Mouse (Mus musculus) heart, embryonic 13.5 days (tissue): ENCODE data around the gene Alg9. TPM values are rescaled to one million over a fixed set of nuclear protein-coding genes. Genes with fewer than 3 reads are reported as not detected.

Source experiments
- ATAC-seq: fragments of 200-750 bp; cut with Nextera tagmentation; 2 replicates; pipeline ENCODE4 v1.8.0; 2017; ENCODE audit warnings: moderate TSS enrichment; ENCODE audit not compliant: insufficient number of reproducible peaks, low FRiP score, low TSS enrichment; ENCODE audit errors: extremely low read depth
- H3K27ac ChIP-seq: fragments of 300-500 bp; sonication (generic); replicated peaks from 2 replicates; pipeline ENCODE4 v1.5.1; 2015; ENCODE audit warnings: moderate library complexity, mild to moderate bottlenecking, inconsistent platforms
- H3K27me3 ChIP-seq: fragments of 300-500 bp; sonication (generic); replicated peaks from 2 replicates; pipeline ENCODE4 v1.6.1; 2015; ENCODE audit warnings: mild to moderate bottlenecking, inconsistent platforms
- H3K36me3 ChIP-seq: fragments of 300-500 bp; sonication (generic); 2 replicates; pipeline ENCODE4 v1.6.1; 2015; ENCODE audit warnings: mild to moderate bottlenecking, inconsistent platforms
- H3K4me1 ChIP-seq: fragments of 300-500 bp; sonication (generic); 2 replicates; pipeline ENCODE4 v1.6.1; 2015; ENCODE audit warnings: inconsistent platforms
- H3K4me2 ChIP-seq: fragments of 300-500 bp; sonication (generic); 2 replicates; pipeline ENCODE4 v1.6.1; 2015; ENCODE audit warnings: inconsistent platforms, mild to moderate bottlenecking, moderate library complexity
- H3K4me3 ChIP-seq: fragments of 300-500 bp; sonication (generic); 2 replicates; pipeline ENCODE4 v1.5.1; 2015; ENCODE audit warnings: moderate library complexity, mild to moderate bottlenecking, inconsistent platforms
- H3K9ac ChIP-seq: fragments of 300-500 bp; sonication (generic); 2 replicates; pipeline ENCODE4 v1.6.1; 2015; ENCODE audit warnings: inconsistent platforms, mild to moderate bottlenecking, moderate library complexity
- H3K9me3 ChIP-seq: fragments of 300-500 bp; sonication (generic); 2 replicates; pipeline ENCODE4 v1.6.1; 2016; ENCODE audit warnings: inconsistent platforms
- WGBS: fragments of 180-500 bp; shearing (Covaris S2); methylation state at CpG from one replicate; pipeline ENCODE4 v1.1.7; 2015; ENCODE audit warnings: mixed read lengths; 5-methylcytosine and 5-hydroxymethylcytosine counted together
- polyA plus RNA-seq: library from polyadenylated mRNA; unstranded; fragments of >200 nt; fragmentation: Nextera tagmentation; extraction: Ambion mirVana; gene quantifications from 2 replicates; pipeline ENCODE4 v1.2.1, GENCODE M21; 2015

Gene Alg9
- polyA plus RNA-seq, 1 experiment from 2014 or later, result 27.3 TPM

- Histone ChIP-seq H3K4me2 (no peak overlapping the region), H3K4me1 (peaks cover 7% of the 10 kb centered on the region; the same call in 1 of the 2 replicates), H3K9ac (no peak overlapping the region), H3K4me3 (no peak overlapping the region), H3K9me3 (no peaks in the 10 kb centered on the region), H3K36me3 (peaks cover 4% of the 10 kb centered on the region; the same call in 1 of the 2 replicates), H3K27ac (no peak overlapping the region), H3K27me3 (no peaks in the 10 kb centered on the region)
- no peak for ATAC-seq
- 71% methylated on average over 1 of the region's 1 CpGs for WGBS
Measured at GRCm38 (mm10) chr9:50763331-50763730, 11.5 kb upstream of the Alg9 start.

DNA sequence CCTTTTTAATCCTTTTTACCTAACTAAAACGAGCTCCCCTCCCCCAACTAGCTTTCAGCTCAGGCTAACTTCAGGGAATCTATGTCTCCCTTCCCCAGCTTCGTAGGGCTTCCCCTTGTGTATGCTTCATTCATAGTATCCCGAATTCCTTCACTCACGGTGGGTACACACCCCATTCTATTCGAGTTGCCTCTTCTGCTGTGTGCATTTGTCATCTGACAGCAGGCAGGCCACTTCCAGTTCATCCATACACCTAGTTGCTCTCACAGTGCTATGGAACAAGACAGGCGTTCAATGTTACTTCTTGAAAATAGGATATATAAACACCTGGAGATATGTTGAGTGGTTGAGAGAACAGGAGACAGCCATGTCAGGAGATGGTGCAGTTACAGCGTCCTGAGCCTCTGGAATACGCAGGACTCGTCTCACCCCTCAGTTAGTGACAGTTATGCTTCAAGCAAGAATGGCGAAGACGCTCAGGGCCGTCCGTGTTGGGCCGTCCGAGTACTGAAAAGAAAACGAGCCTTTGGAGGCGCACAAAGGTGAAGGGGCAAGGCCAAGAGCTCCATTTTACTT, 7.2 kb upstream of the Alg9 start:
- peaks cover 22% of the 10 kb centered on the region for H3K36me3 ChIP-seq
- H3K4me1 ChIP-seq, result peaks cover 20% of the 10 kb centered on the region
- peak overlapping the region; percentile 83 for H3K9ac ChIP-seq
- 5% methylated on average over 17 of the region's 17 CpGs for WGBS
- H3K27ac ChIP-seq, result peak overlapping the region; percentile 95
- H3K9me3 ChIP-seq, result no peaks in the 10 kb centered on the region
- H3K27me3 ChIP-seq, result no peaks in the 10 kb centered on the region
- H3K4me3 ChIP-seq, result peak overlapping the region; percentile 66
- peak overlapping the region; percentile 73 for H3K4me2 ChIP-seq
- ATAC-seq, result 0 out of 2 replicates have a peak, but pooled peaks have one; percentile 5

- ATAC-seq, result peak; percentile 90
- 3% methylated on average over 59 of the region's 59 CpGs for WGBS
- peaks cover 20% of the 10 kb centered on the region for H3K4me1 ChIP-seq
- H3K27ac ChIP-seq, result peak within 1 kb of the TSS; percentile 95
- H3K36me3 ChIP-seq, result peaks cover 23% of the 10 kb centered on the region
- H3K9me3 ChIP-seq, result no peaks in the 10 kb centered on the region
- peak within 1 kb of the TSS; percentile 66 for H3K4me3 ChIP-seq
- H3K4me2 ChIP-seq, result peak within 1 kb of the TSS; percentile 73
- H3K27me3 ChIP-seq, result no peaks in the 10 kb centered on the region
- peak within 1 kb of the TSS; percentile 83 for H3K9ac ChIP-seq
Measured at GRCm38 (mm10) chr9:50768107-50769002, 6.5 kb upstream of the Alg9 start, which contains the start of gene Fdxacb1. Fdxacb1 (plus strand) TSS chr9:50768236.

DNA sequence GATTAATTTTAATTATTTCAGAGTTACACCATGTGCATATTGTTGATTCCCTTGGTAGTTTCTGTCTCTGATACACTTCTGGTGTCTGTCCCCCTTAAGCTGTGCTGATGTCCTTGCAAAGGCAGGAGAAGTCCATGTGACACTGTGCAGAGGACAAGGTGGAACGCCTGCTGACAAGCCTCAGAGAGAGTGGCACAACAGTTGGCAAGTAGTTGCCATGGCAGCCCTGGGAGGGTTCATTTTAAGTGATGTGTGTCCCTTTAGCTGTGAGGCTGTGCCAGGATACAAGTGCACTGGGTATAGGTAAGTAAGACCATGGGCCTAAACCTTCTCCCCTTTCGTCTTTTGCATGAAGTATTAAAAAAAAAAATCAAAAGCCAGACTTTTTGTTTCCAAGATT, 4.8 kb upstream of the Alg9 start:
- peaks cover 19% of the 10 kb centered on the region for H3K36me3 ChIP-seq
- no peak overlapping the region for H3K4me2 ChIP-seq
- no peak overlapping the region for H3K27ac ChIP-seq
- peaks cover 31% of the 10 kb centered on the region for H3K4me1 ChIP-seq
- 69% methylated on average over 2 of the region's 2 CpGs for WGBS
- H3K9me3 ChIP-seq, result no peaks in the 10 kb centered on the region
- no peaks in the 10 kb centered on the region for H3K27me3 ChIP-seq
- peak overlapping the region; percentile 50; the same call in 1 of the 2 replicates for H3K9ac ChIP-seq
- H3K4me3 ChIP-seq, result no peak overlapping the region
- ATAC-seq, result no peak

GRCm38 (mm10) chr9:50774026-50774462, 775 bp upstream of the Alg9 start:
- H3K4me1 ChIP-seq, result peaks cover 28% of the 10 kb centered on the region
- no peaks in the 10 kb centered on the region for H3K27me3 ChIP-seq
- H3K9me3 ChIP-seq, result no peaks in the 10 kb centered on the region
- no peak overlapping the region for H3K27ac ChIP-seq
- no peak for ATAC-seq
- H3K4me3 ChIP-seq, result no peak overlapping the region
- peaks cover 32% of the 10 kb centered on the region for H3K36me3 ChIP-seq
- WGBS, result 71% methylated on average over 4 of the region's 4 CpGs
- peak overlapping the region; percentile 86 for H3K4me2 ChIP-seq
- H3K9ac ChIP-seq, result peak overlapping the region; percentile 97

DNA sequence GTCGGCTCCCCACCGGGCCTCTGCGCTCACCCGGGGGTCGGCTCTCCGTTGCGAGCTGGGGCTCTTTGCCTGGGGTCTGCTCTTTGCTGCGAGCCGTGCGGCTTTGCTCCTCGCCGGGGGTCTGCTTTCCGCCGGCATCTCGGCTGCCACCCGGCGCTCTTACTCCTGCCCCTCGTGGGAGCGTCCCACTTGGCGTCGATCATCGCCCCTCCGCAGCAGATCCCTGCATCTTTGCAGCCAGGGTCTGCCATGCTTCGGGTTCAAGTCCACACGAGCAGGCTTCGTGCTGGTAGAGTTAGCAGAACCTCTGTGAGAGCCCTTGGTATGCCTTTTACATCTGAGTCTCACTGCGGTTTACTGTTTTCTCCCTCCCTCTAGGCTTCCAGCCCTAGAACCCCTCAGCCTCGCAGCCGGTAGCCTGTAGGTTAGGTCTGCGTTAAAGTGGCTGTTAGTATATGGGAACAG, 875 bp downstream of the Alg9 start:
- Histone ChIP-seq H3K4me3 (peak overlapping the region; percentile 97), H3K4me1 (peaks cover 21% of the 10 kb centered on the region), H3K4me2 (peak overlapping the region; percentile 86), H3K9me3 (no peaks in the 10 kb centered on the region), H3K36me3 (peaks cover 47% of the 10 kb centered on the region), H3K27ac (peak overlapping the region; percentile 70), H3K27me3 (no peaks in the 10 kb centered on the region), H3K9ac (peak overlapping the region; percentile 97)
- under 1% methylated on average over 27 of the region's 30 CpGs for WGBS
- no peak for ATAC-seq

DNA sequence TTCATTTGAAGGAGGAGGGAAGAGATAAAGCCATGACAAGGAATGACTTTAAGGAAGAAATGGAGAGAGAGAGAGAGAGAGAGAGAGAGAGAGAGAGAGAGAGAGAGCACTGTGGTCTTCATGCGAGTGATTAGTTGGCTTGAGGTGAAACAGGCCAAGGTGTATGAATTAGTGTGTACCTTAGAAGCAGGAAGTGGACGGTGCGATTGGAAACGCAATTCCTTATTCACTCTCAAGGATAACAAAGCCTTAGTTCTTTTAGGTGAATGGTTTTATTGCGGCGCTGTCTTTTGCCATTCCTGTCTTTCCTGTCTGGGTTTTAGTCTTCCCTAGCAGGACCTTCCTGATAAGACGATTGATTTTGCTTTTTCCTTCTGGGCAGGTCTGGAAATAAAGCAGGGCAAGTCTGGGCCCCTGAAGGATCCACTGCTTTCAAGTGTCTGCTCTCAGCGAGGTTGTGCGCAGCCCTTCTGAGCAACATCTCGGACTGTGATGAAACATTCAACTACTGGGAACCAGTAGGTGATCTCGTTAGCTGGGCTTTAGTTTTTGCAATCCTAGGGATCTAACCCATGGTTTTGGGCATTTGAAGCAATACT, 1.4 kb downstream of the Alg9 start:
- H3K27me3 ChIP-seq, result no peaks in the 10 kb centered on the region
- peak overlapping the region; percentile 97 for H3K9ac ChIP-seq
- 58% methylated on average over 11 of the region's 11 CpGs for WGBS
- H3K36me3 ChIP-seq, result peaks cover 49% of the 10 kb centered on the region
- peak overlapping the region; percentile 86 for H3K4me2 ChIP-seq
- H3K4me1 ChIP-seq, result peaks cover 21% of the 10 kb centered on the region
- no peak for ATAC-seq
- H3K27ac ChIP-seq, result no peak overlapping the region
- H3K9me3 ChIP-seq, result no peaks in the 10 kb centered on the region
- H3K4me3 ChIP-seq, result peak overlapping the region; percentile 97

- ATAC-seq, result no peak
- H3K27ac ChIP-seq, result no peak overlapping the region
- H3K4me1 ChIP-seq, result no peaks in the 10 kb centered on the region
- H3K36me3 ChIP-seq, result peaks cover 91% of the 10 kb centered on the region
- no peaks in the 10 kb centered on the region for H3K9me3 ChIP-seq
- H3K4me3 ChIP-seq, result no peak overlapping the region
- no peaks in the 10 kb centered on the region for H3K27me3 ChIP-seq
- WGBS, result 73% methylated on average over 2 of the region's 2 CpGs
- no peak overlapping the region for H3K9ac ChIP-seq
- H3K4me2 ChIP-seq, result no peak overlapping the region
Measured at GRCm38 (mm10) chr9:50782155-50782554, 7.3 kb downstream of the Alg9 start.

DNA sequence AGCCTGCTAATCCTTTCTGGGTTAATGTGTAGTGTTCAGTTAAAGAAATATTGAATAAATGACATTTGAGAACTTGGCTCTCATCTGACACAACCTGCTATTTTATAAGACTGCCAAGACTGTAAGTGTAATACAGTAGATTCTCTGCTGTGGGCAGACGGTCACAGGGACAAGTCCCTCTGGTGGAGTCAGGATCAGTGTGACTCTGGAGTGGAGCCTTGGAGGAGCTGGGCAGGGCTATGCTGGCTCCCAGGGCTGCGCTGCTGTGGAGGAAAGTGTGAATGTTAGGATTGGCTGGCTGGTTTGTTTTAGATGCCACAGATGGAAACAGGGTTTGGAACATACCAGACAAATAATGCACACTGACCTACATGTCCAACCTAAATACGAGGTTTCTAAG, 20.4 kb downstream of the Alg9 start:
- Histone ChIP-seq H3K27me3 (no peaks in the 10 kb centered on the region), H3K4me2 (no peak overlapping the region), H3K4me3 (no peak overlapping the region), H3K9me3 (no peaks in the 10 kb centered on the region), H3K9ac (no peak overlapping the region), H3K4me1 (no peaks in the 10 kb centered on the region), H3K36me3 (peaks cover 73% of the 10 kb centered on the region), H3K27ac (no peak overlapping the region)
- 92% methylated on average over 3 of the region's 3 CpGs for WGBS
- ATAC-seq, result no peak

GRCm38 (mm10) chr9:50796776-50797175, 22.0 kb downstream of the Alg9 start:
- no peaks in the 10 kb centered on the region for H3K27me3 ChIP-seq
- no peaks in the 10 kb centered on the region for H3K4me1 ChIP-seq
- no peak overlapping the region for H3K4me2 ChIP-seq
- no peak for ATAC-seq
- H3K27ac ChIP-seq, result no peak overlapping the region
- H3K9ac ChIP-seq, result no peak overlapping the region
- no peak overlapping the region for H3K4me3 ChIP-seq
- peaks cover 74% of the 10 kb centered on the region for H3K36me3 ChIP-seq
- WGBS, result 87% methylated on average over 8 of the region's 8 CpGs
- no peaks in the 10 kb centered on the region for H3K9me3 ChIP-seq

DNA sequence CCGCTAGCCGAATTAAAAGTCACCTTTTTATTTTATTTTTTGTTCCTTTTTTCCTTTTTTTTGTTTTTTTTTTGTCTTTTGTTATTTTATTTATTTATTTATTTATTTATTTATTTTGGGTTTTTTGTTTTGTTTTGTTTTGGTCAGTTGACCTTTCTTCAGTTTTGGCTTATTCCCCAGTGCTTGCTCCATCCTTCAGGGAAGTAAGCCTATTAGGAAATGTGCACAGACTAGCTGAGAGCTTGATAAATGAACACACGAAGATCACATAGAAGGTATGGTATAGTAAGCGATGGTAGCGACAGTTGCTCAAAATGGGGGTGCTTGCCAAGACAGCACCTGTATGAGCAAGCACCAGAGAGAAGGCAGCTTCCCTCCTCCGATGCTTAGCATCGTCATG, 22.8 kb downstream of the Alg9 start:
- no peak overlapping the region for H3K4me3 ChIP-seq
- H3K4me2 ChIP-seq, result no peak overlapping the region
- H3K4me1 ChIP-seq, result no peaks in the 10 kb centered on the region
- WGBS, result 91% methylated on average over 7 of the region's 7 CpGs
- H3K27me3 ChIP-seq, result no peaks in the 10 kb centered on the region
- no peak for ATAC-seq
- H3K27ac ChIP-seq, result no peak overlapping the region
- H3K9me3 ChIP-seq, result no peaks in the 10 kb centered on the region
- H3K9ac ChIP-seq, result no peak overlapping the region
- H3K36me3 ChIP-seq, result peaks cover 73% of the 10 kb centered on the region
